Mouse (Mus musculus): ENCODE data around the gene Btbd19.

Btbd19 gene

DNA sequence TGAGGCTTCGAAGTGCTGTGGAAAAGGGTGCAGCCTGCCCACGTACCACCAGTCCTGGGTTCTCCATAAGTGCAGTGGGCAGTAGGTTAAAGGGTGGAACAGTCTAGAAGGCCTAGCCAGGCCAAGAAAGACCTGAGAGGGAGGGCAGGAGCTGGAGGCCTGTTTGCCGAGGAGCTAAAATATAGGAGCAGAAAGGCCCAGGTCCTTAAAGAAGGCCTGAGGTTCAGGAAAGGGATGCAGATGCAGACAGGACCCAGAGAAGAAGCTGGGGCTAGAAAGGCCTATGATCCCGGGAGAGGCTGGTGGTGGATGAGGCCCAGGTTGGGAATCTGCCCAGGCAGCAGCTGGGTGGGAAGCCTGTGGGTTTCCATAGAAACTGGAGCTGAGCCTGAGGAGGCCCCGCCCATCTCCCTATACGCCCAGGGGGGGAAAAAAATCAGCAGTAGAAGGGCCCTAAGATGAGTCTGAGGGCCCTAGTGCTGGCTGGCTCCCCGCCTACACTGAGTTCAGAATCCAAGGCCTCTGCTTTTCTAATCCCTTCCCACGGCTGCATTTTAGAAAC lies at the start of gene Btbd19:
Btbd19 (minus strand) TSS at position 378 of the 562 bp plus-strand sequence.
- no peak for DNase-seq (ENCODE audit: low read depth, low spot score)

DNA sequence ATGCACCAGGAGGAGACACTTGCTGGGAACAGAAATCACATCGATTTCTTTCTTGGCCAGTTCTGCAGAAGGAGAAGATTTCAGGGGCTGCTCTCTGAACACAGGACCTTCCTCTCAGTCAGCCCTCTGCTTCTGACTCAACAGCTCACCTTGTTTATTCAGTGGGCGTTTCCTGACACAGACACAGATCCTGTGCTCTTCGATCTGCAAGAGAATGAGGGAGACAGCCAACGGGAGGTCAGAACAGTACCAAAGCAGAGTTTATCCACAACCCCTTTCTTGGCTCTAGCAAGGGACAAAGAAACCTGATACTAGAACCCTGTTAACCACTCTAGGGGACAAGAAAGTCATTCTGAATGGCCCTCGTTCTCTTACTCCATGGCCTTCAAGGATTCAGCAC lies 44.4 kb upstream of the Btbd19 start:
- no peak for DNase-seq (ENCODE audit: low read depth, low spot score)

DNA sequence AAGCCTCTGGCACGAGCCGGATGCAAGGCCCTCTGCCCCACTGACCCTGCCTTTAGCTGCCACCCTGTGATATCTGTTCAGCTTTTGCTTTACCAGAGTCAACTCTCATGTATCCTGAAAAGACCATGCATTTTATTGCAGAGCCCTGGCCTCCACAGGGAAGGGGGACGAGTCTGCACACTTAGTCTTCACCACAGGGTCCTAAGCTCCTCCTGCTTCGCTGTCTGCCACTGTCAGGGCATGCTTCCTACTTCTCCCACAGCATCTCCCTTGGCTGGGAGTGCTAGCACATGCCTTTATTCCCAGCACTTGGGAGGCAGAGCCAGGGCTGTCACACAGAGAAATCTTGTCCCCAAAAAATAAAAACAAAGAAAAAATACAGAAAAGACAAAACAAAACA lies 35.7 kb upstream of the Btbd19 start:
- DNase-seq (ENCODE audit: low read depth, low spot score) = no peak

DNA sequence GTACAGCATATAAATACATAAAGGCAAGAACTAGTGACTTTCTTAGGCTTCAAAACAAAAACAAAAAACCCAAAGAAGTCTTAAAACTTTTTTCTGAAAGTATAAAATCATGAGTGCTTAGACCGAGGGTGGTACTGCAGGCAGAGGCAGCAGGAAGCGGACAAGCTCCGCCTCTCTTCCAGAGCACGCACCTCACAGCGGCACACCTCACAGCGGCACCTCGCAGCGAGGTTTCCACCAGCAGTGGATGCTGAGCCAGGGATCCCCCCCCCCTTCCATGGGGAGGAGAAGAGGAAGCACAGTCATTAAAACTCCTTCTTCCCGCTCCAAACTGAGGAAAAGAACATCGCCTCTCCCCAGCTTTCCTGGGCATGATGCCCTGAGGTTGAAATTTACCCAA lies 34.1 kb upstream of the Btbd19 start:
- DNase-seq (ENCODE audit: low read depth, low spot score) = no peak

DNA sequence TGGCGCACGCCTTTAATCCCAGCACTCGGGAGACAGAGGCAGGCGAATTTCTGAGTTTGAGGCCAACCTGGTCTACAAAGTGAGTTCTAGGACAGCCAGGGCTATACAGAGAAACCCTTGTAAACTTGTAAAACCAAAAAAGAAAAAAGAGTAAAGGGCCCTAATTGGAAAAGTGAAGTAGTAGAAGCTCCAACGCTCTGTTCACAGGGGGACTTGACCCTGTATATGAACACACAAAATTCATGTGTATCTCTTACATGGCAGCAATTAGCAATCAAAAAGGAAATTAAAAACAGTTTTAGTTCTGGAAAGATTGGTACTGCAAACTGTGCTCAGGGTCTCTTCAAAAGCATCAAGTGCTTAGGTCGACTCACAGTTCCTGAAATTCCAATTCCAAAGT lies 30.8 kb upstream of the Btbd19 start:
- no peak for DNase-seq (ENCODE audit: low read depth, low spot score)

DNA sequence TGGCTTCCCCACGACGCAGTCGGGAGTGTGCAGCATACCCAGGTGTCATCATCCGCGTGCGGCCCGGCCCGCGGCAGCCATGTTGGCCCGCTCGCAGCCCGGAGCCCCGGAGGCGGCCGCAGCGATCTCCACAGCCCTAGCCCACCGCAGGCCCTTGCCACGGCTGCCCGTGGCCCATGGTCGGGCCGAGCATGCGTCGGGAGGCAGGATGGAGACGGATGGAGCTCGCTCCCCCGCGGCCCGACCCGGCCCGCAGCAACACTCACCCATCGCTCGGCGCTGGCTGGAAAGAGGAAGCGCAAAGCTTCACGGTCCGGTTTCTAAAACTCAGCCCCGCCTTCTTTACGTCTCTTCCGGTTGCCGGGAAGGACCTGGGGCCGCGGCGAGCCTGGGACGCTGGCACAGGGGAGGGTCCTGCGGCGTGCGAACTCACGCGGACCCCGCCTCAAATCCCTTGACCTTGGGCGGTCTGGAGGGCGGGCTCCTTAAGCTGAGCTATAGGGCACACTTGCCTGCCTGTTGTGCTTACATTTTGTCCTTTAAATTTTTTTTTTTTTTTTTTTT lies 30.3 kb upstream of the Btbd19 start, which contains the start of gene Rps8:
Rps8 (minus strand) TSS at position 452 of the 564 bp plus-strand sequence.
- peak; percentile 89 for DNase-seq (ENCODE audit: low read depth, low spot score)

DNA sequence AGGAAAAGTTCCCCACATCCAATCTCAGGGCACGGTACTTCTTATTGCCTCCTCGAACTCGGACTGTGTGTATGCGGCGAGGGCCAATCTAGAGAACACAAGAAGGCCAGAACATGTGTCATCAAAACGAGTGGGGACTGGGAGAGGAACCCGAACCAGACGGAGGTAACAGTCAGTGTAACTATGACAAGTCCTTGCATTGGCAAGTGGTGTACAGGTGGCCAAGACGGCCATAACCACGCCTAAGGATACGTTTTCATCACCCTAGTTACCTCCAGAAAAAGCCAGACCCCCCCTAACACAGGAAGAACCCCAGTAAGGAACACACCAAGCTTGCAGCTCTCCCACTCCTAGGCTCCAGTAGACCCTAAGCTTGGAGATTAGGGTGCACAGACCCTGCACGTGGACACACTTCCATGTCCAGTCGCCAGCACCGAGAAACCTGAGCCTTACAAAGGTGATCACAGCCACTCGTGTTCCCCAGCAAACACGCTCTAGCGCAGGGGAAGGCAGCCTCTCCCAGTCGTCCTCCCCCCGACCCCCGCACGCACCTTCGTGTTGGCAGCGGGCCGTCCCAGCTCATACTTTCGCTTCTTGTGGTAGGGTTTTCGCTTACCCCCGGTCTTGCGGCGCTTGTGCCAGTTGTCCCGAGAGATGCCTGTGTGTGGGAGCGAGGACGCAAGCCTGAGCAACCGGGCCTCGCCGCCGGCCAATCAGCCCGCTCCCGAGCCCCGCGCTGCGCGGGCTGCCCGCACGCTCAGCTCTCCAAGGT lies 29.7 kb upstream of the Btbd19 start:
- peak; percentile 32 for DNase-seq (ENCODE audit: low read depth, low spot score)

DNA sequence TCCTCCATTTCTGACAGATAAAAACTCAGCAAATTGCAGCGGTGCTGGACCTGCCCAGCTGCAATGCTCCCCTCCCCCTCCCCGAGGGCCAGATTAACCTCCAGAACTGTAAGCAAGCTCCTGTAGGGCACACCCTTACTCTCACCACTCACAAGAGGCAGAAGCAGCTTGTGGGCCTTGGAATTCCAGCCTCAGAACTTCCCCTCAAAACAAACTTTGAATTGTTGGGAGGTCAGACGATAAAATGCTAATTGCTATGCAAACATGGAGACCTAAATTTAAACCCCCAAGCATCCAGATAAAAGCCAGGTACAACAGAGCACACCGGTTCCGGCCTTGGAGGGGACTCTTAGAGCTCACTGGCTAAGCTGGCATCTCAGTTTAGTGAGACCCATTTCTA lies 27.2 kb upstream of the Btbd19 start:
- no peak for DNase-seq (ENCODE audit: low read depth, low spot score)

DNA sequence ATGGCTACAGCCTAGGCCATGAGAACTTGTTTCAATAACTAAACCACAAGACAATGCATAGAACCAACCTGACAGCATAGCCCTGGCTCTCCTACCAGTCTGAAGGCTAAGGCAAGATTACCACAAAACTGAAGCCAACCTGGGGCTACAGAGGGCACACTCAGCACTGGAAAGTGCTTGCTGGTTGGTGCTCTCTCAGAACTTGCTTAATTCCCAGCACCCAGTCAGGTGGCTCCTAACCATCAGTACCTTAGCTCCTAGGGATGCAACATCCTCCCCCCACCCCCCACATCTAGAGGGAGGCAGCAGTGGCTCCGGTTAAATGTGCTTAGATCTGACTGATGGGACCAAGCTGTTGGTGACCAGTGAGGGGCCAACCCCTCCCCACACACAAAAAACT lies 25.9 kb upstream of the Btbd19 start:
- no peak for DNase-seq (ENCODE audit: low read depth, low spot score)

DNA sequence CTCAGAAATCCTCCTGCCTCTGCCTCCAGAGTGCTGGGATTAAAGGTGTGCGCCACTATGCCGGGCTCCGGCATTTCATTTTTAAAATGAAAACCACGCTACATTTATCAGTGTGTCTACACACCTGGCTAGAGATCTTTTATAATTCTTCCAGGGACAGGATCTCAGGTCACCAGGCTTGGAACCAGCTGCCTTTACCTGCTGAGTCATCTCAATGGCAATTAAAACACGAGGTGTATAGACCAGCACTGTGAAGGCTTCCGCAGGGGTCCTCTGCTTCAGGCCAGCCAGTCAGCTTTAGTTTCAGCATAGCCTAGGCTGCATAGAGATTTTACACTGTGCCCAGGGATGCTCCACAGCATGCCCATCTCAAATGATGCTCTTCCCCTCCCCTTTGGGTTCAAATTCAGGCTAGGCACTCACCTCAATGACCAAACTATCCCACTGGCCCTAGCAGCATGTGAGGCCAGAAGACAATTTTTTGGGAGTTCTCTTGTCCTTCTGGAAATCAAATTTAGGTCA lies 24.7 kb upstream of the Btbd19 start:
- DNase-seq (ENCODE audit: low read depth, low spot score) = no peak

DNA sequence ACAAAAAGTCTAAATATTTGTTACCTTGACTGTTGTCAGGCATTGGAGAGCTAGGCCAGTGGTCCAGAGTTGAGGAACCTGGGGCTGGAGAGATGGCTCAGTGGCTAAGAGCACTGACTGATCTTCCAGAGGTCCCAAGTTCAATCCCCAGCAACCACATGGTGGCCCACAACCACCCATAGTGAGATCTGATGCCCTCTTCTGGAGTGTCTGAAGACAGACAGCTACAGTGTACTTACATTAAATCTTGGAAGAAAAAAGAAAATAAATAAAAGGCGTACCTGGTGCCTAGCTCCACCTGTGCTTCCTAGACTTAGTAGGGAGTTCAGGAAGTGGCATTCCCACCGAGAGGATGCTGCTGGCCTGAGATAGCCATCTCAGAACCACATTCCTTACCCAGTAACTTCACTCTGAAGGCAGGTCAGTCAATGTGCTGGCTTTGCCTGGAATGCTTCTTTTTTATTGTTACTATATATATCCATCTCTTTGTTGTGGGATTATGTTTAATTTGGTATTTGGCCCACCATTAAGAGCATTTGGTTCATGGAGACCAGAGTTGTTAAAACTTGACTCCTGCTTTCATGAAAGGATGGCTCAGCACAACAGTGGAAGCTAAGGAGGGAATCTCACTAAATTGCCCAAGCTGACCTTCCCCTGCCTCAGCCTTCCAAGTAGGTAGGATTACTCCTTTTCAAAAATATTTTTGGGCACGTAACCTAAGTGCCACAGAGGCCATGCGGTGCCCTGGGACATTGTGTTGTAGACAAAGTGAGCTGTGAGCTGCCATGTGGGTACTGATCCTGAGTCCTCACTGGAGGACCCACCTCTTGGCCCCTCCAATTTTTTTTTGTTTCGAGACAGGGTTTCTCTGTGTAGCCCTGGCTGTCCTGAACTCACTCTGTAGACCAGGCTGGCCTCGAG lies 24.0 kb upstream of the Btbd19 start:
- DNase-seq (ENCODE audit: low read depth, low spot score) = no peak

DNA sequence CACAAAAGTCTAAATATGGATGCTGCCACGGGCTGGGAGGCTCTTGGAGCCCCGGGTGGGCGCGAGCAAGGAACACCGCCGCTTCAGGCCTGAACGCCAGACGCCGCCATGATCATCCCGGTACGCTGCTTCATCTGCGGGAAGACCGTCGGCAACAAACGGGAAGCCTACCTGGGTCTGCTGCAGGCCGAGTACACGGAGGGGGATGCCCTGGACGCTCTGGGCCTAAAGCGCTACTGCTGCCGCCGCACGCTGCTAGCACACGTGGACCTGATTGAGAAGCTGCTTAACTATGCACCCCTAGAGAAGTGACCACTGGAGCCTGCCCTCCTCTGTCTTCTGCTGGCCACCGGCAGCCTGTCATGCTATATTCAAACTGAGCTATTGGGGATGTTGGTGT lies 23.3 kb upstream of the Btbd19 start:
- no peak for DNase-seq (ENCODE audit: low read depth, low spot score)

DNA sequence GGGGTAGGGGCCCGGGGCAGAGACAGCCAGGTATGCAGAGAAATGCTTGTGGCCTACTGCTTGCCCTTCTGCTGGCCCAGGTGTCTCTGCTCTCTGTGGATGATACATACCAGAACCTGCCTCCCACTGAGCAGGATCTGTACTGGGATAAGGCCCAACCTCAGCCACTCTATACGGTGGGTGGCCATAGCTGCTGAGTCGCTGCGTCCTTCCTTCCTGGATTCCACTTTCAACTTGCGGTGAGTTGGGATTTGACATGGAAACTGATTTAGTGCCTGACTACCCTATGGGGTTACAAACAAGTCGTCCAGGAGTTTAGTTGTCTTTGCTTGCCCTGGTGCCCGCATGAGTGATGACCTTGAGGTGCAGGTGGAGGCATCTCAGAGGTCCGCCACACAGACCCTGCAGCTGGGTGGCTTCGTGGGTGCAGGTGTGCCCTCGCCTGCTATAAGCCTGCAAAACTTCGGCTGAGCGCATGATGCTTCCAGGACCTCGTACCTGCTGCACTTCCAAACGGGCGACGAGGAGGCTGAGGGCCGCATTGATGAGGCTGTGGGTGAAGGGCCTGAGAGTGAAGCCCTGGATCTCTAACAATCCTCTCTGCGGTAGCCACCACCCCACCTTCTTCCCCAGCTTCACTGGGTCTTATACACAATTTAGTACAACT lies 22.7 kb upstream of the Btbd19 start:
- DNase-seq (ENCODE audit: low read depth, low spot score) = no peak

DNA sequence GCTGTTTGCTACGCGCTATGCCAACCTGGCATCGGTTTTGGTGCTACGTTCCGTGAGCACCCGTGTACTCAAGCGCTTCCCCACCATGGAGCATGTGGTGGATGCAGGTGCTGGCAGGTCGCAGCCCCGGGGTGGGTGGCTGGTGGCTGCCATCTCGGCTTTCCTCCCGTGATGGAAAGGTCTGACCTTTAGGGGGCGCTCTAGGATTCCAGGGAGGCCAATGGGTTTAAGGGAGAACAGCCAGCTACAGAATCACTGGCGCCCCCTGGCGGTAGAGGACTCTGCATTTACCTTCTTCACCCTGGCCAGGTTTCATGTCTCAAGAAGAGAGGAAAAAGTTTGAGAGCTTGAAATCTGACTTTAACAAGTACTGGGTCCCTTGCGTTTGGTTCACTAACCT lies 20.7 kb upstream of the Btbd19 start:
- DNase-seq (ENCODE audit: low read depth, low spot score) = peak; percentile 93

DNA sequence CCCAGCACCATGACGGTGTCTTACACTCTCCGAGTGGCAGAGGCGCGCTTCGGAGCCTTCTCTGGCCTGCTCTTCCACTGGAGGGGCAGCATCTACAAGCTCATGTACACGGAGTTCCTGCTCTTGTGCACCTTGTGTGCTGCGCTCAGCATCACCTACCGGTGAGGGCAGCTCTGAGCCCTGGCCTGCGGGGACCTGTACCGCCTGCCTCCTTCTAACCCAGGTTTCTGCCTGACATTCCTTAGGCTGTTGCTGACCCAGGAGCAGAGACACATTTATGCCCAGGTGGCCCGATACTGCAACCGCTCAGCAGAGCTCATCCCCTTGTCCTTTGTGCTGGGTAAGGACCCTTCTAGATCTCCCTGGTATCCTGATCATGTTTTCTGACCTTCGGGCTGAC lies 19.7 kb upstream of the Btbd19 start:
- DNase-seq (ENCODE audit: low read depth, low spot score) = no peak

DNA sequence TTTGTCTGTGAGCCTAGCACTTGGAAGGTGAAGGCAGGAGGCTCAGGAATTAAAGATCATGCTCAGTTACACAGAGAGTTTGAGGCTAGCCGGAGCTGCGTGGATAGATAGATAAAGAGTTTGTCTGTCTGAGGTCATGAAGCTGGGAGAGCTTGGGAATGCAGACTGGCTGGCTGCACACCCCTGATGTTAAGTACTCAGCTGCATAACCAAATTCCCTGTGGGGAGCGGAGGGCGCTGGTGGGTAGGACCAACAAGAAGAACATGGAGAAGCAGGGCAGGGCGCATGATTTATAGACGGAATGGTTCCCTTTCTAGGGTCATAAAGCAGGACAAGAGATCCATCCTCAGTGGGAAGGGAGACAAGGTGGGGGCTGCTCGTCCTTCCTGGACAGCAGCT lies 17.5 kb upstream of the Btbd19 start:
- DNase-seq (ENCODE audit: low read depth, low spot score) = no peak

DNA sequence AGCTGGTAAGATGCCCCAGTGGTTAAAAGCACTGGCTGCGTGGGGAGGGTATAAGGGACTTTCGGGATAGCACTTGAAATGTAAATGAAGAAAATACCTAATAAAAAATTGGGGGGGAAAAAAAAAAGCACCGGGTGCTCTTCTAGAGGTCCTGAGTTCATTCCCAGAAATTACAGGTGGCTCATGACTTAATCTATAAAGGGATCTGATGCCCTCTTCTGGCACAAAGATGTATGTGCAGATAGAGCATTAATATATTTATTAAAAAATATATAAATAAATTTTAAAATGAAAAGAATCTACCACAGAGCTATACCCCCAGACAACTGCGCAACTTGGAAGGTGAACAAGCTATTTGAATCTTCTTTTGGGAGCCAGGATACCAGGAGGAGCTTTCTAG lies 15.1 kb upstream of the Btbd19 start:
- peak; percentile 64 for DNase-seq (ENCODE audit: low read depth, low spot score)

DNA sequence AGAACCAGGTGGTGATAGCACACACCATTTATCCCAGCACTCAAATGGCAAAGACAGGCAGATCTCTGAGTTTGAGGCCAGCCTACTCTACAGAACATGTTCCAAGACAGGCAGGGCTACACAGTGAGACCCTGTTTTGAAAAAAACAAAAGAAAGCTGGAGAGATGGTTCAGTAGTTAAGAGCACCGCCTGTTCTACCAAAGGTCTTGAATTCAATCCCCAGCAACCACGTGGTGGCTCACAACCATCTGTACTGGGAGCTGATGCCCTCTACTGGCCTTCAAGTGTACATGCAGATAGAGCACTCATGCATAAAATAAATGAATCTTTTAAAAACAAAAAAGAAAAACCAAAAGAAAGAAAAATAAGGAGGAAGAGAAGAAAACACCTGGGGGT lies 13.7 kb upstream of the Btbd19 start:
- peak; percentile 84 for DNase-seq (ENCODE audit: low read depth, low spot score)

DNA sequence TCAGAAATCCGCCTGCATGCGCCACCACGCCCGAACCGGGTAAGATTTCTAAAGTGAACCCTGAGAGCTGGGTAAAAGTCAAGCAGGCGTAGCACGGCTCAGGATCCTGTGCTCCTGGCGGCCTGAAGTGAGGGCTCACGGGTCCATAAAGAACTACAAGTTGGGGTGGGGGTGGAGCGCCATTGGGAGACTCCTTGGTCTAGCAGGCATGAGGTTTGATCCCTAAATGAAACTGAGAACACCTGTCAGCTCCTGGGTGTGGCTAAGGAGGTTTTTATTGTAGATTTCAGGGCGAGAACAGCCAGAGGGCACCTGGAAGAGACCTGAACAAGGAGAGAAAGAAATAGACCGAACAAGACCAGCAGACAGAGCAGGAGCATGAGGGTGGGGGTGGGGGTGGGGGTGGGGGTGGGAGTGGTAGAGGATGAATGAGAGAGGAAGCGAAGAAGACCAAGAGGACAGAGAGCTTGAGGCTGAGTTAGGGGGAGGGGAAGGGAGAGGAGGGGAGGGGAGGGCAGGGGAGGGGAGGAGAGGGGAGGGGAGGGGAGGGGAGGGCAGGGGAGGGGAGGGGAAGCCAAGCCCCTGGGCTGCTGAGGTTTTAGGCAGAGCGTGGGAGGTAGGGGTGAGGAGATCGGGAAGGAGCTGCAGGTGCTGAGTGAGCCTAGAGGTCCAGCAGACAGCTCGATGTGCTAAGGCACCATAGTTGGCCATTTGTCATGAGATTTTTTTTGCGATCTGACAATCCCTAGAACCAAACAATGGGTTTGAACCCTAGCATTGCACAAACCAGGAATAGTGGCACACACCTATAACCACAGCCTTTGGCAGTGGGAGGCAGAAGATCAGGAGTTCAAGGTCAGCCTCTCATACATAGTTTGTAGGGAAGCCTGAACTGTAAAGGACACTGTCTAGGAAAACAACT lies 13.0 kb upstream of the Btbd19 start:
- no peak for DNase-seq (ENCODE audit: low read depth, low spot score)

DNA sequence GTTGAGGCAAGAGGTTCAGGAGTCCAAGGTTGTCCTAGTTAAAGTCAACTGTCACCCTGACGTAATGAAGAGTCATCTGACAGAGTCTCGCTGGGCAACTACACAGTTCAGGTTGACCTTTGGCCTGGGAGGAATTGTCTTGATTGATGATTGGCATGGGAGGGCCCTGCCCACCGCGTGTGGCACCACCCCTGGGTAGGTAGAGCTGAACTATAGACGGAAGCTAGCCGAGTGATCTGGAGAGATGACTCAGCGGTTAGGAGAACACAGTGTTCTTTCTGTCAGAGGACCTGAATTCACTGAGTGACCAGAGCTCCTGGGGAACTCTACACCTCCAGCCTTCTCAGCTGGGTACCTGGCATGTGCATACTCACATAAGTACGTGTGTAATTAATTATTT lies 10.5 kb upstream of the Btbd19 start:
- DNase-seq (ENCODE audit: low read depth, low spot score) = no peak

Data from CD4-positive, CD25-positive, alpha-beta regulatory T cell, adult 2 months (primary cell).